Mouse (Mus musculus): ENCODE measurements around the gene 5730455P16Rik. TPM values are rescaled to one million over a fixed set of nuclear protein-coding genes. Genes with fewer than 3 reads are reported as not detected.
A peak's percentile ranks its signal among the peaks of the same experiment; 100 is the strongest.

Gene 5730455P16Rik
- polyA plus RNA-seq, 1 experiment, result 31.0 TPM

- Histone ChIP-seq H3K9me3 (replicated peaks; ENCODE audit: control insufficient read depth, insufficient read depth, low read length, poor library complexity, severe bottlenecking) (no peaks in the 10 kb centered on the region), H3K9ac (ENCODE audit: low read depth, poor library complexity, severe bottlenecking) (no peak overlapping the region), H3K4me3 (ENCODE audit: low read depth, low read length) (no peak overlapping the region), H3K27ac (ENCODE audit: insufficient read depth, low read length) (no peak overlapping the region), H3K4me1 (ENCODE audit: control insufficient read depth, insufficient read depth, low read length) (no peaks in the 10 kb centered on the region), H3K27me3 (ENCODE audit: control insufficient read depth, insufficient read depth, low read length, poor library complexity, severe bottlenecking) (no peaks in the 10 kb centered on the region), H3K36me3 (ENCODE audit: control insufficient read depth, insufficient read depth, low read length, poor library complexity, severe bottlenecking) (peaks cover 30% of the 10 kb centered on the region)
- TF ChIP-seq POLR2A (IDR thresholded peaks at IDR 0.05; ENCODE audit: insufficient read depth, low read length) (no peak), CTCF (IDR thresholded peaks at IDR 0.05; ENCODE audit: low read depth, low read length) (no peak), EP300 (IDR thresholded peaks at IDR 0.05; ENCODE audit: insufficient read depth, low read depth, low read length) (no peak)
Measured at GRCm38 (mm10) chr11:80368949-80369348, 8.9 kb downstream of the 5730455P16Rik start.

- H3K36me3 ChIP-seq (ENCODE audit: control insufficient read depth, insufficient read depth, low read length, poor library complexity, severe bottlenecking), result no peaks in the 10 kb centered on the region
- TF ChIP-seq POLR2A (IDR thresholded peaks at IDR 0.05; ENCODE audit: insufficient read depth, low read length) (no peak), CTCF (IDR thresholded peaks at IDR 0.05; ENCODE audit: low read depth, low read length) (peak; percentile 36)
- no peak overlapping the region for H3K9ac ChIP-seq (ENCODE audit: low read depth, poor library complexity, severe bottlenecking)
- no peaks in the 10 kb centered on the region for H3K27me3 ChIP-seq (ENCODE audit: control insufficient read depth, insufficient read depth, low read length, poor library complexity, severe bottlenecking)
- no peak overlapping the region for H3K27ac ChIP-seq (ENCODE audit: insufficient read depth, low read length)
- no peaks in the 10 kb centered on the region for H3K9me3 ChIP-seq (replicated peaks; ENCODE audit: control insufficient read depth, insufficient read depth, low read length, poor library complexity, severe bottlenecking)
- H3K4me3 ChIP-seq (ENCODE audit: low read depth, low read length), result no peak overlapping the region
- H3K4me1 ChIP-seq (ENCODE audit: control insufficient read depth, insufficient read depth, low read length), result no peaks in the 10 kb centered on the region
Measured at GRCm38 (mm10) chr11:80354832-80355231, 23.0 kb downstream of the 5730455P16Rik start.

- Histone ChIP-seq H3K4me3 (ENCODE audit: low read depth, low read length) (no peak overlapping the region), H3K27ac (ENCODE audit: insufficient read depth, low read length) (no peak overlapping the region), H3K4me1 (ENCODE audit: control insufficient read depth, insufficient read depth, low read length) (no peaks in the 10 kb centered on the region), H3K27me3 (ENCODE audit: control insufficient read depth, insufficient read depth, low read length, poor library complexity, severe bottlenecking) (no peaks in the 10 kb centered on the region), H3K9me3 (replicated peaks; ENCODE audit: control insufficient read depth, insufficient read depth, low read length, poor library complexity, severe bottlenecking) (no peaks in the 10 kb centered on the region), H3K36me3 (ENCODE audit: control insufficient read depth, insufficient read depth, low read length, poor library complexity, severe bottlenecking) (no peaks in the 10 kb centered on the region), H3K9ac (ENCODE audit: low read depth, poor library complexity, severe bottlenecking) (no peak overlapping the region)
- TF ChIP-seq EP300 (IDR thresholded peaks at IDR 0.05; ENCODE audit: insufficient read depth, low read depth, low read length) (no peak), CTCF (IDR thresholded peaks at IDR 0.05; ENCODE audit: low read depth, low read length) (peak; percentile 89)
Measured at GRCm38 (mm10) chr11:80351832-80352430, 25.9 kb downstream of the 5730455P16Rik start.

GRCm38 (mm10) chr11:80342482-80342881 lies 35.4 kb downstream of the 5730455P16Rik start:
- H3K36me3 ChIP-seq (ENCODE audit: control insufficient read depth, insufficient read depth, low read length, poor library complexity, severe bottlenecking), result no peaks in the 10 kb centered on the region
- no peak overlapping the region for H3K9ac ChIP-seq (ENCODE audit: low read depth, poor library complexity, severe bottlenecking)
- no peak overlapping the region for H3K4me3 ChIP-seq (ENCODE audit: low read depth, low read length)
- peaks cover 2% of the 10 kb centered on the region; the same call in 1 of the 2 replicates for H3K27me3 ChIP-seq (ENCODE audit: control insufficient read depth, insufficient read depth, low read length, poor library complexity, severe bottlenecking)
- no peaks in the 10 kb centered on the region for H3K9me3 ChIP-seq (replicated peaks; ENCODE audit: control insufficient read depth, insufficient read depth, low read length, poor library complexity, severe bottlenecking)
- no peaks in the 10 kb centered on the region for H3K4me1 ChIP-seq (ENCODE audit: control insufficient read depth, insufficient read depth, low read length)
- TF ChIP-seq POLR2A (IDR thresholded peaks at IDR 0.05; ENCODE audit: insufficient read depth, low read length) (no peak), EP300 (IDR thresholded peaks at IDR 0.05; ENCODE audit: insufficient read depth, low read depth, low read length) (no peak), CTCF (IDR thresholded peaks at IDR 0.05; ENCODE audit: low read depth, low read length) (no peak)
- H3K27ac ChIP-seq (ENCODE audit: insufficient read depth, low read length), result no peak overlapping the region

GRCm38 (mm10) chr11:80336351-80336730 lies 41.5 kb downstream of the 5730455P16Rik start:
- H3K9ac ChIP-seq (ENCODE audit: low read depth, poor library complexity, severe bottlenecking), result no peak overlapping the region
- no peak overlapping the region for H3K27ac ChIP-seq (ENCODE audit: insufficient read depth, low read length)
- no peak overlapping the region for H3K4me3 ChIP-seq (ENCODE audit: low read depth, low read length)
- no peaks in the 10 kb centered on the region for H3K4me1 ChIP-seq (ENCODE audit: control insufficient read depth, insufficient read depth, low read length)
- H3K9me3 ChIP-seq (replicated peaks; ENCODE audit: control insufficient read depth, insufficient read depth, low read length, poor library complexity, severe bottlenecking), result no peaks in the 10 kb centered on the region
- H3K27me3 ChIP-seq (ENCODE audit: control insufficient read depth, insufficient read depth, low read length, poor library complexity, severe bottlenecking), result no peaks in the 10 kb centered on the region
- TF ChIP-seq CTCF (IDR thresholded peaks at IDR 0.05; ENCODE audit: low read depth, low read length) (no peak), POLR2A (IDR thresholded peaks at IDR 0.05; ENCODE audit: insufficient read depth, low read length) (no peak), EP300 (IDR thresholded peaks at IDR 0.05; ENCODE audit: insufficient read depth, low read depth, low read length) (no peak)
- H3K36me3 ChIP-seq (ENCODE audit: control insufficient read depth, insufficient read depth, low read length, poor library complexity, severe bottlenecking), result no peaks in the 10 kb centered on the region

GRCm38 (mm10) chr11:80335609-80336350 lies 42.1 kb downstream of the 5730455P16Rik start:
- H3K27me3 ChIP-seq (ENCODE audit: control insufficient read depth, insufficient read depth, low read length, poor library complexity, severe bottlenecking), result no peaks in the 10 kb centered on the region
- TF ChIP-seq POLR2A (IDR thresholded peaks at IDR 0.05; ENCODE audit: insufficient read depth, low read length), result no peak
- peak; percentile 86 for TF ChIP-seq EP300 (IDR thresholded peaks at IDR 0.05; ENCODE audit: insufficient read depth, low read depth, low read length)
- no peak overlapping the region for H3K9ac ChIP-seq (ENCODE audit: low read depth, poor library complexity, severe bottlenecking)
- no peaks in the 10 kb centered on the region for H3K9me3 ChIP-seq (replicated peaks; ENCODE audit: control insufficient read depth, insufficient read depth, low read length, poor library complexity, severe bottlenecking)
- no peaks in the 10 kb centered on the region for H3K4me1 ChIP-seq (ENCODE audit: control insufficient read depth, insufficient read depth, low read length)
- H3K4me3 ChIP-seq (ENCODE audit: low read depth, low read length), result no peak overlapping the region
- H3K27ac ChIP-seq (ENCODE audit: insufficient read depth, low read length), result no peak overlapping the region
- H3K36me3 ChIP-seq (ENCODE audit: control insufficient read depth, insufficient read depth, low read length, poor library complexity, severe bottlenecking), result no peaks in the 10 kb centered on the region
